Mouse (Mus musculus) neural tube, embryonic 11.5 days (tissue): ENCODE results near the gene C1qtnf2. TPM values are rescaled to one million over a fixed set of nuclear protein-coding genes. Genes with fewer than 3 reads are reported as not detected.

Experiments used
- ATAC-seq: fragments of 200-750 bp; cut with Nextera tagmentation; 2 replicates; pipeline ENCODE4 v1.8.0; 2017; ENCODE audit warnings: moderate number of reproducible peaks, mild to moderate bottlenecking, moderate TSS enrichment, moderate library complexity; ENCODE audit not compliant: insufficient read depth, low FRiP score, low TSS enrichment
- DNase-seq: peaks from one replicate; pipeline ENCODE4 v3.0.0-alpha.2; 2015; ENCODE audit warnings: low spot score
- H3K27ac ChIP-seq: fragments of 300-500 bp; sonication (generic); 2 replicates; pipeline ENCODE4 v1.5.1; 2014; ENCODE audit warnings: low read depth, mild to moderate bottlenecking, low read length
- H3K27me3 ChIP-seq: fragments of 300-500 bp; sonication (generic); 2 replicates; pipeline ENCODE4 v1.6.1; 2014; ENCODE audit warnings: mild to moderate bottlenecking, low read length, mixed read lengths; ENCODE audit not compliant: control insufficient read depth, insufficient read depth
- H3K36me3 ChIP-seq: fragments of 300-500 bp; sonication (generic); 2 replicates; pipeline ENCODE4 v1.6.1; 2014; ENCODE audit warnings: mild to moderate bottlenecking, low read length, moderate library complexity, mixed read lengths; ENCODE audit not compliant: control insufficient read depth, insufficient read depth
- H3K4me1 ChIP-seq: fragments of 300-500 bp; sonication (generic); 2 replicates; pipeline ENCODE4 v1.6.1; 2014; ENCODE audit warnings: low read length, mixed read lengths; ENCODE audit not compliant: control insufficient read depth, insufficient read depth
- H3K4me2 ChIP-seq: fragments of 300-500 bp; sonication (generic); 2 replicates; pipeline ENCODE4 v1.6.1; 2014; ENCODE audit warnings: low read depth, mild to moderate bottlenecking, moderate library complexity
- H3K4me3 ChIP-seq: fragments of 300-500 bp; sonication (generic); 2 replicates; pipeline ENCODE4 v1.5.1; 2014; ENCODE audit warnings: low read depth, low read length
- H3K9ac ChIP-seq: fragments of 300-500 bp; sonication (generic); 2 replicates; pipeline ENCODE4 v1.6.1; 2014; ENCODE audit warnings: mild to moderate bottlenecking, low read length
- H3K9me3 ChIP-seq: fragments of 300-500 bp; sonication (generic); 2 replicates; pipeline ENCODE4 v1.6.1; 2016; ENCODE audit warnings: low read length; ENCODE audit not compliant: control insufficient read depth
- WGBS: fragments of 180-500 bp; shearing (Covaris S2); extraction: QIAGEN DNeasy Blood & Tissue Kit; methylation state at CpG from one replicate; pipeline ENCODE4 v1.1.7; 2014; 5-methylcytosine and 5-hydroxymethylcytosine counted together
- polyA plus RNA-seq: library from polyadenylated mRNA; unstranded; fragments of >200 nt; fragmentation: Nextera tagmentation; extraction: Ambion mirVana; gene quantifications from 2 replicates; pipeline ENCODE4 v1.2.1, GENCODE M21; 2014

Gene C1qtnf2
- polyA plus RNA-seq, 1 experiment from 2014 or later: 1.5 TPM

DNA sequence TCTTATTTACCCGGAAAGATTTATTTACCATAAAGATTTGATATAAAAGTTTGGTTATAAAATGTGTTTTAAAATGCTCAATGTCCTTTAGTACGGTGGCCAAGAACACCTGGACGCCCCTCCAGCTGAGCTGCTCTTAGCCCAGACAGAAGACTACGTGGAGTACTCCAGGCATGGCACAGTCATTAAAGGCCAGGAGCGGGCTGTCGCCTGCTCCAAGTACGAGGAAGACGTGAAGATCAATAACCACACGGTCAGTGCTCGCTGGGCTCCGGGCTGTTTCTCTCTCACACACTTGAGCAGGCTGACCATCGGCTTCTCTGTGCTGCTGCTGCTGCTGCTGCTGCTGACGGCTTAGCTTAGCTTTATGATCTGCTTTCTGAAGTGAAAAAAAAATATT lies 30.9 kb upstream of the C1qtnf2 start:
- Histone ChIP-seq H3K9ac (no peak overlapping the region), H3K36me3 (peaks cover 28% of the 10 kb centered on the region), H3K27me3 (no peaks in the 10 kb centered on the region), H3K4me1 (no peaks in the 10 kb centered on the region), H3K9me3 (no peaks in the 10 kb centered on the region), H3K27ac (no peak overlapping the region), H3K4me3 (no peak overlapping the region), H3K4me2 (no peak overlapping the region)
- no peak for DNase-seq
- 94% methylated on average over 13 of the region's 13 CpGs for WGBS
- ATAC-seq: no peak

DNA sequence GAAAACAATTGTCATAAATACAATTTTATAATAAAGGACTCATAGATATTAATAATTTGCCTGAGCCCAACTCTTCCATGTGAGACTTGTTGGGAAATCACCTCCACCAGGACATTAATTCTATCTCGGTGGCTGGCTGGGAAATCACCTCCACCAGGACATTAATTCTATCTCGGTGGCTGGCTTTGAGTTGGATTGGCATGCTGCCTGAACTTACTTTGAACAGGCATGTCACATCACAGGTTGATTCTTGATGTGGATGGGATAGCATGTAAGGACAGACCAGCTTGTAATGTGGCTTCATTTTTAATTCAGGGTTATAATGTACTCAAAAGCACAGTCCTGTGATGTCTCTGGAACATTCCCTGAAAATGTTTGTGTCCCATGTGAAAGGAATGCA lies 24.2 kb upstream of the C1qtnf2 start:
- Histone ChIP-seq H3K4me3 (no peak overlapping the region), H3K27me3 (no peaks in the 10 kb centered on the region), H3K4me1 (no peaks in the 10 kb centered on the region), H3K9me3 (no peaks in the 10 kb centered on the region), H3K36me3 (peaks cover 11% of the 10 kb centered on the region), H3K27ac (no peak overlapping the region), H3K4me2 (no peak overlapping the region), H3K9ac (no peak overlapping the region)
- DNase-seq: no peak
- 92% methylated on average over 2 of the region's 2 CpGs for WGBS
- ATAC-seq: no peak

DNA sequence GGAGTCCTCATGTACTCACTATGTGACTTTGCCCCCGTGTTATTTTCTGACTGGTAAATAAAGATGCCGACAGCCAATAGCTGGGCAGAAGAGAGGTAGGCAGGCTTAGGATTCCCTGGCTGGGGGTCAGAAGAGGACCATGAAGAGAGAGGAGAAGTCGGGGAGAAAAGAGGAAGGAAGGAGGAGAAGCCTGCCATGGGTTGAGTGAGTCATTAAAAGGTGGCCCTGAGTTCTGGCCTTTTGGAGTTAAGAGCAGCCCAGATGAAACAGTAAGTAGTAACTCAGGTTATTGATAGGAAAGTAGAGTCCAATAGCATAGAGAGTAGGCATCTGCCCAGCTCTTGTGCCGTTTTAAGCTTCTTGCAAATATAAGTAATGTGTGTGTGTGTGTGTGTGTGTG lies 22.8 kb upstream of the C1qtnf2 start:
- Histone ChIP-seq H3K4me1 (no peaks in the 10 kb centered on the region), H3K9ac (no peak overlapping the region), H3K27ac (no peak overlapping the region), H3K36me3 (peaks cover 4% of the 10 kb centered on the region), H3K9me3 (no peaks in the 10 kb centered on the region), H3K4me3 (no peak overlapping the region), H3K4me2 (no peak overlapping the region), H3K27me3 (no peaks in the 10 kb centered on the region)
- ATAC-seq (no peak), DNase-seq (no peak)
- 76% methylated on average over 4 of the region's 4 CpGs for WGBS

DNA sequence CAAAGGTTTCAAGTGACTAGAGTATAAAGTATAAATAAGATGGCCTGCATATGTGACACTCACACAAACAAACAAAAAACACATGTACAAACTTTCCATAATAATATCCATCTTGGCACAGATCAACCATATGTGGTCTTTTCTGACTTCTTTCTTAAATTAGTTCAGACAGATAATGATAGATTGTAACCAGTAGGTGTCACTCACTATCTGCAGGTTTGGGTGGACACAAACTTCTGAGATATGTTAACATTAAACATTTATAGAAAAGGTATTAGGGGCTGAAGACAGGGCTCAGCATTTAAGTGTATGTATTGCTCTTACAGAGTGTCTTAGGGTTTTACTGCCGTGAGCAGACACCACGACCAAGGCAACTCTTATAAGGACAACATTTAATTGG lies 21.8 kb upstream of the C1qtnf2 start:
- WGBS: 73% methylated on average over 2 of the region's 2 CpGs
- no peaks in the 10 kb centered on the region for H3K9me3 ChIP-seq

DNA sequence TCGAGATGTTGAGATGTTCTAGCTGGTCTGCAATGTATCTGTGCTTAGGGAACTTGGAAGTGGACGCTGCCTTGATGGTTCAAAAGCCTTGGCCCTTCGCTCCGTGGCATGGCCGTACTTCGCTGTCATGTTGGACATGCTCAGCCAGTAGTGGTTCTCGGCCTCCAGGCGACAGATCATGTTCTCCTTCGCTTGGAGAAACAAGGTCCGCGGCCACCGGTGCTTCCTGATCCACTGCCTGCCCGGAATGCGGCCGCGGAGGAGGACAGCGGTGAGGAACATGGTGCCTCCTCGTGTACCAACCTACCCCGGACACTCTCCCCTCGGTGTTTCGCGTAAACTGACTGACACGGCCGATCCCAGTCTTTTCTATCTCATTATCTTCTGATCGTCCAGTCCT lies 10.9 kb upstream of the C1qtnf2 start:
- H3K9me3 ChIP-seq: no peaks in the 10 kb centered on the region
- ATAC-seq (no peak), DNase-seq (no peak)
- H3K27me3 ChIP-seq: no peaks in the 10 kb centered on the region
- H3K36me3 ChIP-seq: no peaks in the 10 kb centered on the region
- no peak overlapping the region for H3K4me2 ChIP-seq
- WGBS: 93% methylated on average over 25 of the region's 25 CpGs
- no peak overlapping the region for H3K9ac ChIP-seq
- no peaks in the 10 kb centered on the region for H3K4me1 ChIP-seq
- no peak overlapping the region for H3K27ac ChIP-seq
- no peak overlapping the region for H3K4me3 ChIP-seq

More for the DNA sequence above, 21.8 kb upstream of the C1qtnf2 start:
- H3K4me2 ChIP-seq: no peak overlapping the region
- DNase-seq (no peak), ATAC-seq (no peak)
- H3K36me3 ChIP-seq: no peaks in the 10 kb centered on the region; the same call in 1 of the 2 replicates
- H3K4me1 ChIP-seq: no peaks in the 10 kb centered on the region
- H3K9ac ChIP-seq: no peak overlapping the region
- no peak overlapping the region for H3K27ac ChIP-seq
- no peaks in the 10 kb centered on the region for H3K27me3 ChIP-seq
- H3K4me3 ChIP-seq: no peak overlapping the region

DNA sequence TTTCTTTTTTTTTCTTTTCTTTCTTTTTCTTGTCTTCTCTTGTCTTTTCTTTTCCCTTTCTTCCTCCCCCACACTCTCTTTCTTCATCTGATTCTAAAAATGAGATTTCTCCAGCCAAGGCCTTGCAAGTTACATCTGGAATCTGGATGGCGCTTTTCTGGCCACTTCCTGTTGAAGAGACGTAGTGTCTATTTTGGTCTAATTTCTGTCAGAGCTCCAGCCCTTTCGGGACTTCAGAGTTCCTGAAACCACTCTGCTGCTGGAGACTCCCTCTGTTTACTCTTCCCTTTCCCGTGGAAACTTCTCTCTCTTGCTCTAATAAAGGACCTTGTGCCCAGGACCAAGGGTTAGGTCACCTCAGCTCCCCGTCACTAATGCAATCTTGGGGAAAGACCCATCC lies 4.0 kb upstream of the C1qtnf2 start:
- Histone ChIP-seq H3K27me3 (no peaks in the 10 kb centered on the region), H3K27ac (no peak overlapping the region), H3K4me1 (peaks cover 4% of the 10 kb centered on the region), H3K4me3 (no peak overlapping the region), H3K36me3 (no peaks in the 10 kb centered on the region), H3K4me2 (no peak overlapping the region), H3K9ac (no peak overlapping the region), H3K9me3 (no peaks in the 10 kb centered on the region)
- 71% methylated on average over 5 of the region's 5 CpGs for WGBS
- no peak for DNase-seq
- no peak for ATAC-seq

DNA sequence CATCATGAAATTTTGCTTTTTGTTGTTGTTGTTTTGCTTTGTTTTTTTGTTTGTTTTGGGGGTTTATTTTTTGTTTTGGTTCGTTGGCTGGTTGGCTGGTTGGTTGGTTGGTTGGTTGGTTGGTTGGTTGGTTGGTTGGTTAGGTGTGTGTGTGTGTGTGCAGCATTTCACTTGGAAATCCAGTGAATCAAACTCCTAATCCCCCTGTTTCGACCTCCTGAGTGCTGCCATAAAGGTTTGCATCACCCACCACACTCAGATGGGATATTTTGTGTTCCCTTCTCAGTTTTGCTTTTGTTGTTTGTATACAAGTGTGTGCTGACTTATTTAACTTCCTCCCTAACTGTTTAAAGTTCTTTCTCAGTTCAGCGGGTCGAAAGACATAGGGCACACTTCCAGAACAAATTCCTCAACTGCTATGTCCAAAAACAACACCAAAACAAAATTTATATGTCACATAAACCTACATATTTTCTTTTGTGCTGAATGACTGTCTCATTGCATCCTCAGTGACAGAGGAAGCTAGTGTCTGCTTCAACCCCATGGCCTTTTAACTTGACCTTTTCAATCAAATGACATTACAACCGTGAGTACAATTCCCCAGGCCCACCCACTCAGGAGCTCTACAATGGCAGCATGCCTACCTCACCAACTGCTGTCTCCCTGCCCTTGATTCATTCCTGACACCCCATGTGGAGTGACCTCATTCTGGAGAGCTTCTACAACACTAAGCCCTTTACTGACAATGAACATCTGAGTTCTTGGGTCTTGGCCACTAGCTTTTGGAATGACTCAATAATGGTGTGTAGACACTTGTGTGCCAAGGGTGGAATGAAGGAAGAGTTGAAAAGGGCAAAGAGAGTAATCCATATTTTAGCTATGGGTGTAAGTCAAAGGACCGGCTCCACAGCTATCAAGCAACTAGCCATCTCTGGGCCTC lies 2.9 kb upstream of the C1qtnf2 start:
- ATAC-seq: no peak

DNA sequence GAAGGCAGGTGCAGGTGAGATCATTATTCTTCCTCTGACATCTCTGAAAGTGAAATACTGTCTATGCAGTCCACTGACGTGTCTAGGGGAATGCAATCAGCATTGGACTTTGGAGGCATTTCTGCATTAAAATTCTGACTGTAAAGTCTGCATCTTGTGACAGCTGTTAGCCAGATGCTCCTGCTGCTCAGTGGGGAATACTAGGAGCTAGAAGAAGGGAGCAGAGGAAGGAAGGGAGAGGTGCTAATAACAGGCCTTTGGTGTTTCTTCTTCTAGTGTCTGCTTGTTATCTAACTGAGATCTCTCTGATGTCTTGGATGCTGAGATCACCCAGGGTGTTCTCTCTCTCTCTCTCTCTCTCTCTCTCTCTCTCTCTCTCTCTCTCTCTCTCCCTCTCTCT lies 961 bp upstream of the C1qtnf2 start:
- no peak overlapping the region for H3K9ac ChIP-seq
- H3K9me3 ChIP-seq: no peaks in the 10 kb centered on the region
- DNase-seq (no peak), ATAC-seq (no peak)
- peaks cover 4% of the 10 kb centered on the region for H3K4me1 ChIP-seq
- 53% methylated on average over 1 of the region's 1 CpGs for whole genome bisulfite sequencing
- no peak overlapping the region for H3K27ac ChIP-seq
- H3K36me3 ChIP-seq: no peaks in the 10 kb centered on the region
- H3K4me3 ChIP-seq: no peak overlapping the region
- no peak overlapping the region for H3K4me2 ChIP-seq
- no peaks in the 10 kb centered on the region for H3K27me3 ChIP-seq

More for the DNA sequence above, 2.9 kb upstream of the C1qtnf2 start:
- 74% methylated on average over 6 of the region's 6 CpGs for WGBS
- Histone ChIP-seq H3K27me3 (no peaks in the 10 kb centered on the region), H3K4me3 (no peak overlapping the region), H3K9ac (no peak overlapping the region), H3K4me2 (no peak overlapping the region), H3K27ac (no peak overlapping the region), H3K9me3 (no peaks in the 10 kb centered on the region), H3K36me3 (no peaks in the 10 kb centered on the region), H3K4me1 (peaks cover 4% of the 10 kb centered on the region)
- DNase-seq: no peak
